Mouse (Mus musculus) kidney, postnatal 25 days (tissue): Measurements from ENCODE around the gene Cyp4x1.
"Not testable (repeated sequence)": the region's sequence is repeated elsewhere in the genome, so short reads cannot be mapped to it uniquely, and the experiment has no call there.

Experiments
- DNase-seq, 2 experiments: peaks; one replicate each; pipeline ENCODE4 v3.0.0; 2021; ENCODE audit warnings: mixed read lengths in 2 of 2

The Cyp4x1 gene

DNA sequence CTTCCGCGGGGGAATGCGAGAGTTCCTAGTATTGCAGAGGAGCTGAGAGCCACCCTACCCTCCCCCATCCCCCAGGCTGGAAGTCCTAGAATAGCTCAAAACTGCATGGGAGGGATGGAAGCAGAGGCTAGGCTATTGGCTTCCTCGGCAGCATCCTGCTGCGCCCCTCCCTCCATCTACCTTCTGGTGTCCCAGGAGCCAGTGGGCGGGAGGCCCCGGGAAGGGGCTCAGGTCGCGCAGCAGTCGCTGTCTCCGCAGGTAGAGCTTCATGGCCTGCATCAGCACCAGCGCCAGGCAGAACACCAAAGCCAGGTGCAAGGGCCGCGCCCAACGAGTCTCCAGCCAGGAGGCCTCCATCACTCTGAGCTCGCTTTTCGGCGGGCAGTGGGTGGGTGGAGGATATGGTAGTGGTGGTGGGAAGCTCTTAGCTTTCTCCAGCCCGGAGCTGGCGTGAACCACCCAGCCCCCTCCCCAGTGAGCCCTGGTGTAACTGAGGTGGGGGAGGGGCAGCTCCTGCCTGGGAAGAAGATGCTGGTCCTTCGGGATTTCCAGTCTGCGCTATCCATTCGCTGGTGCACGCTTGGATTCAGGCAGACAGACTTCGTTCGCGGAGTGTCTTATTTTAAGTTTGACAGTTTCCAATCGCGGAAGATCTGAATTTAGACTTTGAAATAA, at the start of gene Cyp4x1:
TSS of gene Cyp4x1 (minus strand) at position 661 of the 675 bp plus-strand sequence.
- DNase-seq, result no peak

DNA sequence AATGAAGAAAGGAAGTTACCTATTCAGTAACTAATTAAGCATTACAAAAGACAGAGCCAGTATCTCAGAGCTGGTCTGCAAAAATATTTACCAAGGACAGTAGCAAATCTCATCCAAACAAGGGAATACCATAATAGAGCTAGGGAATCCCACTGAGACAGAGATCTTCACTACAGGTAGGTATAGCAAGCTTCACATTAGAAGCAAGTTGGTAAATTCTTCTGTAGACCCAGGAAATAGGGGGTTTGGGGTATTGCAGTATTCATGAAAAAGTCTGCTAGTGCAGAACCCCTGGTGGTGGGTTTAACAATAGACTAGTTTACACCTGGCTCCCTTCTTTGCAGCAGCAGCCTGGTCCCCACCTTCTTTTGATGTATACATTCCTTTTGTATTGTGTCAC, 42.1 kb upstream of the Cyp4x1 start:
- not testable (repeated sequence) for DNase-seq

GRCm38 (mm10) chr4:115174694-115175353, 40.7 kb upstream of the Cyp4x1 start:
- no peak for DNase-seq

GRCm38 (mm10) chr4:115158963-115159362, 24.9 kb upstream of the Cyp4x1 start:
- DNase-seq, result not testable (repeated sequence)

- DNase-seq, result peak in 1 of 2 experiments; percentile 6
These were observed 20.6 kb upstream of the Cyp4x1 start for GRCm38 (mm10) chr4:115154723-115155122.

- no peak for DNase-seq
These were observed 182 bp upstream of the Cyp4x1 start for GRCm38 (mm10) chr4:115134296-115134630.

GRCm38 (mm10) chr4:115133085-115133484, 996 bp downstream of the Cyp4x1 start:
- no peak for DNase-seq

DNA sequence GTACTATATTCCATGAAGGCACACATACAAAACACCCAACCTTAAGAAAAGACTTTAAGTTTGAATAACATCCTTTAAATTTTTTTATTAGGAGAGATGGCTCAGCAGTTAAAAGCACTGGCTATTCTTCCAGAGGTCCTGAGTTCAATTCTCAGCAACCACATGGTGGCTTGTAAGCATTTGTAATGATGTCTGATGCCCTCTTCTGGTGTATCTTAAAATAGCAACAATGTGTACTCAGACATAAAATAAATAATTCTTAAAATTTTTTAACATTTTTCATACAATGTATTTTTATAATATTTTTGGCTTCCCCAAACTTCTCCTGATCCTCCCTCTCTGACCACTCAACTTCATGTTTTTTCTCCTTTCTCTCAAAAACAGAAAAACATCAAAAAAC, 9.4 kb downstream of the Cyp4x1 start:
- DNase-seq, result no peak

- DNase-seq, result no peak
These were observed 10.6 kb downstream of the Cyp4x1 start for GRCm38 (mm10) chr4:115123507-115123906.

DNA sequence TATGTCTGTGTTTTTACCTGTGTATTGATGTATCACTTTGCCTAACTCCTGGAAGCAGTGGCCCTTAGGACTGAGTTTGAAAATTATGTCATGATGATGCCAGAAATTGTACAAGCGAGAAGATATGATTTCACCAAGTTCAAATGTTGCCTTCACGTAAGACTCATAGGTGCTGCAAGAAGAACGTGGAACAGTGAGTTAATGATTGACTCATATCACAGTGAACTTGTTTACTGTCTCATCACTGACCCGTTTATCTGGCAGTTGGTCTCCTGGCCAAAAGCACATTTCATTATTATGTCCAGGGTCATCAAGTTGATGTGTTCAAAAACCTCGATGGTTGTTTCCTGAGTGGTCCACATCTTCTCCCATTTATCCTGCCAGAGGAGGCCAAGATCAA, 12.5 kb downstream of the Cyp4x1 start:
- no peak for DNase-seq

GRCm38 (mm10) chr4:115121162-115121561, 12.9 kb downstream of the Cyp4x1 start:
- no peak for DNase-seq

DNA sequence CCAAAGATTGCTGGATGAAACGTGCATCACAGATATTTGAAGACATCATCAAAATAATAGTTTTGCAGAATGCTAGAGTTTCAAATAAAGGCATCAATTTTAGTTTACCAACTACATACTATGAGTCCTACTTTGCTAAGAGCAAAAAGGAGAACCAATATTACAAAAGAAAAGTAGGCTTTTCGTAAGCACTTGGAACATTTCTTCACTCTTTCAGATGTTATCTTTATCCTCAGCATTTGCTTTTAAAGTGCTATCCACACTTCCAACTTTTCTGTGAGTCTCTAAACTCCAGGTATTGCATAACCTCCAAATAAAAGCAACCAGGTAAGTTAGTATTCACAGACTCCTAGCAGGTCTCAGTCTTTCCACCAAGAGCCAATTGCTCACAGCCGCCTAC, 14.4 kb downstream of the Cyp4x1 start:
- DNase-seq, result no peak

DNA sequence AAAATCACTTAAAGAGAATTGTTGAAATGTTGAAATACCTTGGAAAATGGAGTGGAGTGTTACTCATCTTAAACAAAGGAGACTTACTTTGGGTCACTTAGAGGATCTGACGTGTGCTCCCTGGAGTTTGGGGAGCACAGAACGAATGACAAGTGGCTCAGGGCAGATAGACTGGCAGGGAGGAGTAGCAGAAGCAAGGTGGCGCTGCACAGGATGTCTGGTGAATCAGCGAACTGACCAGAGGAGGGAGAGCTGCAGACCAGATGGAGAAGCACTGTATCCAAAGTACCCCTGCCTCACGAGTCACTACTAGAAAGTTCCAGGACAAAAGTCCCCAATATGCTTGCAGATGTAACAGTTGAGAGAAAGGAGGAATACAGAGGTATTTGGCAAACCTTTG, 20.8 kb downstream of the Cyp4x1 start:
- DNase-seq, result no peak

- DNase-seq, result no peak
These were observed 22.9 kb downstream of the Cyp4x1 start for GRCm38 (mm10) chr4:115111167-115111566.

GRCm38 (mm10) chr4:115103510-115103909, 30.6 kb downstream of the Cyp4x1 start:
- DNase-seq, result no peak

GRCm38 (mm10) chr4:115101682-115102081, 32.4 kb downstream of the Cyp4x1 start:
- DNase-seq, result peak; percentile 63 to 77

DNA sequence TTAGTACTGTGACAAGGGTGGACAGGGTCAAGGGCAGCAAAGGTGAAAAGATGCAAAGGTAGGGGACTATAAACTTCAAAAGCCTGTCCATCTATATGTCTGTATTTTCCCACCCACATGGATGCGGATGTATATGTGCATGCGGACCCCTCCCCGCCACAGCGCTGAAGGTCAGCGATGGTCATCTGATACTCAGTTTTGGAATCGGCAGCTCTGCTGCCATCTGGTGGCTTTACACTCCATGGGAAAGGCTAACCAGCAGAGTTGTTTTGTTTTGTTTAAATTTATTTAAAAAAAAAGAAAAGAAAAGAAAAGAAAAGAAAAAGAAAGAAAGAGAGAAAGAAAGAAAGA, 37.0 kb downstream of the Cyp4x1 start:
- peak; percentile 68 to 73 for DNase-seq

DNA sequence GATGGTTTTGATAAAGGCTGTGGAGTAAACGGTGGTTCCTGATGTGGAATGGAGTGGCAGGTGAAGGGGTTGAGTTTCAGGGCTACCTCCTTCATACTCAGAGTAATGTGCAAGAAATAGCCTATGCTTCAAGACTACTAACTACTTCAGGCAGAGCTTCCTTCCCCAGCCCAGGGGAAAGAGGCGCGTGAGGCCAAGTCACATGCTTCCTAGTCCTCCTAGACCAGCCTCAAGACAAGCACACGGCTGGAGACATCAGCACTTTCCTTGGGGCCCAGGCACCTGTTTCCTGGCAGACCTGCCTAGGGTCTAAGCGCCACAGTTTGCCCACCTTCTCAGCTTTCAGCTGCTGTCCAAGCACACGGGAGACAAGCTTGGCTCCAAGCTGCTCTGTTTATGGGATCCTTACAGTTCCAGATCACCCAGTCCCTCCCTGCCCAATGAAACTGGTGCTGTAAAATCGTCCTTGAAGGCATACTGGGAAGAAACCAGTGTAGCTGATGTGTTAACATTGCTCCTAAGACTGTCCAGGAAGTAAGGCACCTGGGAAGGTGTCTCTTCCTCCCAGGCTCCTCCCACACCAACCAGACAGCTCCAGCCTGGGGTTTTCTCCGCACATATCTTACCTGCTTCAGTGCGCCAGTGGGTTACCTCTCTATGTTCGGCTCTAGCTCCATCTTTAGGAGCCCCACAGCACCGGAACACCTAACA, 37.5 kb downstream of the Cyp4x1 start:
- DNase-seq, result peak; percentile 56 to 78

DNA sequence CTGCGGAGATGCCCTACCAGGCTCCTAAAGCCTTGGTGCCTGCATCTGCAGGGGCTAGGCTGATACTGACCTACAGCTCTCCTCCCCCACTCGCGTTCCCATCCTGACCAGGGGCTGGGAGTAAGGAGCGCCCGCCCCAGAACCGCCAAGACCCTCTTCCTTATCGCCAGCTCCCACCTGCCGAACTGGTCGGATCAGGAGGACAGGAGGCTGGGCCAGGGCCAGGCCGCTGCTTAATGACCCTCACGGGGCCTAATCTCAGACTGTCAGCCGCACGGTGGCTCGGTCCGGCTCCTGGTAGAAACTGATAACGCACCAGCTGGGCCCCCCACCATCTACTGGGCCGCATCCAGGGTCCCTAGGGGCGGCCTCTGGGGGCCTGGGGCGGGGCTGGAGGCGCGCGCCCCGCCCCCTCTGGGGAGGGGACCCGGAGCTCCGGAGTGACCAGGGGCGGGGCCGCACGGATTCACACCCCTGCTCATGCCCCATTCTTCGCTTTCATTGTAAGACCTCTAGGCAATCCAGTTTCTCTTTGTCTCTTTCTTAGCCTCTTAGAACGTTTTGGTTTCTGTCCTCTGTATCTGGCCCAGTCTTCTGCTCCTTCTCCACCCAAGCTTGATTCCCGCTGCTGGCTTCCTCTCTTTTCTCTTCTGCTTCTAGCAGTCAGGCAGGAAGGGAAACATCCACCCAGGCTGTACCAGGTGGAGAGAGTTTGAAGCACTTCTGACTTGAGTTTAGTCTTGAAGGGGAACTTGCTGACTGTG, 38.2 kb downstream of the Cyp4x1 start:
- peak; percentile 71 to 83 for DNase-seq

GRCm38 (mm10) chr4:115094056-115094455, 40.0 kb downstream of the Cyp4x1 start:
- DNase-seq, result no peak

- DNase-seq, result peak; percentile 66 to 88
These were observed 40.7 kb downstream of the Cyp4x1 start for GRCm38 (mm10) chr4:115093331-115093864.

- peak in 1 of 2 experiments; percentile 64 for DNase-seq
These were observed 42.3 kb downstream of the Cyp4x1 start for GRCm38 (mm10) chr4:115091806-115092205.

DNA sequence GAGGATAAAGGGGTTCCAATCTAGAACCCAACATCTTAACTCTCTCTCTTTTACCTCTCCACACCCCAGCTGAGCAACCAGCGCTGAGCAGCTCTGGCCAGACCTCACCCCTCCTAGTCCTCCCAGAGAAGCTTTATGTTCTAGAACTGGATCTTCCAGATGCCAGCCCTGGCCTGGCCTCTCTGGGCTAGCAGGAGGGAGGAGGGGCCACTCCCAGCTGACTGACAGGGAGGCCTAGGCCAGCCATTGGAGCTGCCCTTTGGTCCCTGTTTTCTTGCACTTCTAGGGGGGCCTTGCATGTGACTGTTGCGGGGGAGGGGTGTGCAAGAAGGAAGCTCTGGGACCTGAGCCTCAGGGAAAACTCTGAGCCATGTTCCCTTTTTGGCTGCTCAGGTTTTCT, 43.5 kb downstream of the Cyp4x1 start:
- peak; percentile 83 to 95 for DNase-seq
